Mouse (Mus musculus) liver, postnatal 0 days (tissue): Measurements from ENCODE around the gene Dock1.

Experiments
- CTCF ChIP-seq: sonication (generic); IDR thresholded peaks from 2 replicates; pipeline ENCODE4 v1.5.1; 2016; ENCODE audit warnings: antibody characterized with exemption, low read depth
- EP300 ChIP-seq: IDR thresholded peaks from 2 replicates; pipeline ENCODE4 v1.6.1; 2016; ENCODE audit warnings: antibody characterized with exemption, low read depth, mild to moderate bottlenecking

GRCm38 (mm10) chr7:135169936-135170335 is 499.5 kb downstream of the Dock1 start:
- TF ChIP-seq EP300, result no peak
- no peak for TF ChIP-seq CTCF
